ENCODE assay signal across 16 mouse cellular contexts in the genomic region with DNA sequence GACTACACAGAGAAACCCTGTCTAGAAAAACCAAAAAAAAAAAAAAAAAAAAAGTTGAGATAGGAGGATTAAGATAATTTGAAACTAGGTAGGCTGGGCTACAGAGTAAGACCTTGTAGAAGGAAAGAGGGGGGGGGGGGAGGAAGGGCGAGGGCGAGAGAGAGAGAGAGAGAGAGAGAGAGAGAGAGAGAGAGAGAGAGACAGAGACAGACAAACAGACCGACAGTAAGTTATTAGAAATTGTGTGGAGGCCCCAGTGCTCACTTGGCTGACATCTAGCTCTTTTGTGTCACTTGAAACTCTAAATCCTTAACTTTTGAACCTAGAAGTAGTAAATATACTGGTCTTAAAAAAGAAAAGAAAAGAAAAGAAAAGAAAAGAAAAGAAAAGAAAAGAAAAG.
"Had no signal": no experiment of that assay in that cellular context is flagged by ENCODE, and none has a peak within 500 bp of the region (broad histone marks: within the 10 kb centered on the region; RNA-seq: fewer than 3 reads in every experiment).

No protein-coding gene starts in this region.

- DNase-seq: retina, postnatal 1 day; right cerebral cortex, adult 18-20 months; right cerebral cortex, postnatal 14 days; right cerebral cortex, postnatal 25 days; right cerebral cortex, postnatal 4 days; spleen, adult 18-20 months; thymus, adult 18-20 months; thymus, adult 2 months; thymus, postnatal 14 days; thymus, postnatal 25 days; thymus, postnatal 36 days; thymus, postnatal 4 days had no signal

- H3K4me2 ChIP-seq: neural tube, embryonic 13.5 days; neural tube, embryonic 15.5 days; stomach, embryonic 15.5 days had no signal

- H3K9me3 ChIP-seq: neural tube, embryonic 13.5 days; neural tube, embryonic 15.5 days; stomach, embryonic 15.5 days had no signal

- H3K4me3 ChIP-seq: neural tube, embryonic 13.5 days; neural tube, embryonic 15.5 days; stomach, embryonic 15.5 days had no signal

- H3K9ac ChIP-seq: neural tube, embryonic 13.5 days; neural tube, embryonic 15.5 days; stomach, embryonic 15.5 days had no signal

- H3K36me3 ChIP-seq: neural tube, embryonic 13.5 days; neural tube, embryonic 15.5 days; stomach, embryonic 15.5 days had no signal

- H3K27me3 ChIP-seq: neural tube, embryonic 13.5 days; neural tube, embryonic 15.5 days; stomach, embryonic 15.5 days had no signal

- H3K27ac ChIP-seq: neural tube, embryonic 13.5 days; neural tube, embryonic 15.5 days; stomach, embryonic 15.5 days; stomach, postnatal 0 days had no signal
